Mouse (Mus musculus) cerebellum, adult 9-11 months (tissue): Measurements from ENCODE around the gene Slit3.

Source experiments
- DNase-seq: peaks from one replicate; pipeline ENCODE4 v3.0.0; 2022

Slit3 gene

GRCm38 (mm10) chr11:35203673-35204072 is 82.6 kb downstream of the Slit3 start:
- DNase-seq = no peak

DNA sequence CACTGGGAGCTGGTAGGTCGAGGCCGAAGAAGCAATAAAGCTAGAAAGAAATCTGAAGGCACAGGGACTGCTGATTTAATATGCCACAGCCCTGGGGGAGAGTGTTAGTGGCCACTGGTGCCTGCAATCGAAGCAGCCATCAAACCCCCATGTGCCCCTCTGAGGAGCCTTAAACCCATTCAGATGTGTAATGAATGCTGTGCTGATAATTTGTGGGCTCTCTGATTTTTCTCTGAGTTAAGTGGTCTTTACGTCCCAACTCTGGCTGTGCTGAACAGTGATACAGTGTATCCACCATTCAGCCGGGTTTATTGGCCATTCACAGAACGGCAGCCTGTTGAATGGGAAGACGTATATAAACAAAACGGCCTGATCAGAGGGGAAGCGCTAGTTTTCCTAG is 83.1 kb downstream of the Slit3 start:
- DNase-seq = no peak

DNA sequence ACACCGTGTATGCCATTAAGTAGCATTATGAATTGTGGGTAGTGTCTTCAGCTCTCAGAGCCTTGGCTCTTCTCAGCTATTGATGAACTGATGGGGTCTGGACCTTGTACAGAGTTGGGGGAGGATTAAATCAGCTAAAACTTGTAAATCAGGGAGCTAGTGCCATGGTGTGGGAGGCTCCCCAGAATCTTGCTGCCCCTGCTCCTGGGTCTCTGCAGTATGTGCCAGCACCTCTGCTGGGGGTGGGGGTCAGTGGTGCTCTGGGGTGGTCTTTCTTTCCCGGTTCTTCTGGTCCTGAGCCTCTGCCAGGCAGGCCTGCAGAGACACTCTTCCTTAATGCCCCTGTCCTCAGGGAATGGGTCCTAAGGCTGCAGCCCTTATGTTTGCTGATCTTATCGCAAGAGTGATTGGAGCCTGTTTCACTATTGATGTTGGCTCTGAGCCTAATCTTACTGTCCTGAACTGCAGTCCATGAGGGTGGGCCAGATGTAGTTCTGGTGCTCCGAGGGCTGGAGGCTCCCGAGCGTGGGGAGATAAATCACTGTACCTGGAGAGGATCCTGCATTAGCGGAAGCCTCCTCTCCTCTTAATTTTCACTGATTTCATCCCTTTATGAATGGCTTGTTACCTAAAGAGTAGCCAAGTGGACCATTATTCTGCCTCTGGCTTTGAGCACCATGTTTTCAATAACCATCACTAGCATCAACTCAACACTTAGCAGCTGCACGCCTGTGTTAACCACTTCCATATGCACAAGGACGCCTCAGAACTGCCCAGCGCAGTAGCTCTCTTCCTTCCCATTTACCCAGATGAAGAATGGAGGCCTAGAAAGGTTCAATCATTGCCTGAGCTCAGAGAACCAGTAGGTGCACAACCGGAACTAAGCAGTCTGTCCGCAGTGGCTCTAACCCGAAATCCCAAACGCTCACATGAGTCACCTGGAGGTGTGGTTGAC is 90.0 kb downstream of the Slit3 start:
- DNase-seq = no peak

DNA sequence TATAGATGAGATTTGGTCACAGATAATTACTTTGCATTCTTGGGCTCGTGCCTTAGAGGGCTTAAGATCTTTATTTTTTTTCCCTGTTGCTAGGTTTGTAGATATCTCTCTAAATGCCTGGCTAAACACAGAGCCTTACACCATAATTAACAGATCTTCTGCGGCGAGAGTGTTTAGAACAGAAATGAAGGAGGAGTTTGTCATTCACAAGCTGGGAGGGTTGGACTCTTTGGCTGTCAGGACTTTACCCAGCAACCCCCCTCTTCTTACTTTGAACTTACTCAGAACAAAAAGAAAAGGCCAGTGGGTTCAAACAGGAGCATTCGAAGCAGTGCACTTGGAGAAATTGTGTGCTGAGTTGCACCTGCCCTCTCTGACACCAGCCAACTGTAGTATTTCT is 103.0 kb downstream of the Slit3 start:
- no peak for DNase-seq

GRCm38 (mm10) chr11:35231361-35232090 is 110.5 kb downstream of the Slit3 start:
- DNase-seq = peak; percentile 87

GRCm38 (mm10) chr11:35232321-35232720 is 111.3 kb downstream of the Slit3 start:
- DNase-seq = peak; percentile 55

- peak; percentile 25 for DNase-seq
These were observed 120.4 kb downstream of the Slit3 start for GRCm38 (mm10) chr11:35241379-35241778.

- no peak for DNase-seq
These were observed 122.6 kb downstream of the Slit3 start for GRCm38 (mm10) chr11:35243597-35243996.

DNA sequence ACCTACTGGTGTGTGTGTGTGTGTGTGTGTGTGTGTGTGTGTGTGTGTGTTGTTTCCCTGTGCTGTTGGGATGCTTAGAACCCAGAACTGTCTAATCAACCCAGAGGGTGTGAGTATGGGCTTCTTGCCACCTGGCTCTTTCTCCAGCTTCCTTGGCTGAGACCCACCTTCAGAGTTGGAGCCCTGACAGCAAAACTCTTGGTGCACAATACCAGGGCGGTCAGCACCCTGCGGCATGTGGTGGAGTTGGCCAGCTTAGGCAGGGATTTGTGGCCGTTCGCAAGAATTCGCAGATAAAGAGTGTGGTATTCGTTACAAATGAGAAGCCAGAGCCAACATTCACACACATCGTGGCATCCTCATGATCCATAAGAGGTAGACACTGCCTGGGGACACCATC is 123.5 kb downstream of the Slit3 start:
- peak; percentile 69 for DNase-seq

- no peak for DNase-seq
These were observed 125.6 kb downstream of the Slit3 start for GRCm38 (mm10) chr11:35246623-35247022.

DNA sequence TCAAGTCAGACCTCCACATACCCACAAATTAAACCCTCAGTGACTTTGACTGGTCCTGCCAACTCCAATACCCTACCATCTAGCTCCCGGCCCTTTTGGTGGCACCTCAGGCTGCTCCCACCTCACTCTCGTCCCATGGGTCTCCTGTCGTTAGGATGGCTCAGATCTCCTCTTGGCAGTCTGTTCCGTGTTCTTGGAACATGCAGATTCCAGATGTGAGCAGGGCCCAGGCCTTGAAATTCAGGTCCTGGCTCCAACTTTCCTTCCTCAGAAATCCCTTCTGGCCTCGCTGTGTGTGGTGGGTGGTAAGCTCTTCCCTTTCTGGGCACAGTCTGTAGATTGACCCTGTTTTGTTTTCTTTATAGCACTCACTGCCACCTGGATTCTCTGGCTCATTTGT is 127.1 kb downstream of the Slit3 start:
- DNase-seq = no peak

DNA sequence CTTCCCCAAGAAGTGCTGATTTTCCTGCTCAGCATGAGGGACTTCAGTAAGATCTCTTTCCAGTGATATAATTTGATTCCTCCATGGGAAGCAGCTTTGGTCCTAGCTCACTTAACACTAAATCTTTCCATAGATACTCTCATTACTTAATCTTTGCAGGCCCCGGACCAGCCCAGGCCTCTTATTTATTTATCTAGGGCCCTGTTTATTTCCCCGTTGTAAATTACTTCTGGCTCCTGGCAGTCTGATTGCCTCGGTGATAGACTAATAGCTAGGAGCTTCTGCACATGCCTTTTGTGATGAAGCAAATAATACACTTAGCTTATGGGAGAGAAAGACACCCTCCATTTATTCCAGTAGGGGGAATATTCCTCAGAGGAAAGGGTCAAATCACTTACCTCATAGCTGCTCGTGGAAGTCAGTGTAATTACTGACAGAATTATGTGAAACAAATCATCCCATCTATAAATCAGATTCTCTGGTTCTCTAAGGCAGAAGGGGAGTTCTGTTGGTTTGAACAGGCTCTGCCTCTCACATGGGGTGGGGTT is 129.9 kb downstream of the Slit3 start:
- DNase-seq = no peak

GRCm38 (mm10) chr11:35251910-35252309 is 130.9 kb downstream of the Slit3 start:
- no peak for DNase-seq

DNA sequence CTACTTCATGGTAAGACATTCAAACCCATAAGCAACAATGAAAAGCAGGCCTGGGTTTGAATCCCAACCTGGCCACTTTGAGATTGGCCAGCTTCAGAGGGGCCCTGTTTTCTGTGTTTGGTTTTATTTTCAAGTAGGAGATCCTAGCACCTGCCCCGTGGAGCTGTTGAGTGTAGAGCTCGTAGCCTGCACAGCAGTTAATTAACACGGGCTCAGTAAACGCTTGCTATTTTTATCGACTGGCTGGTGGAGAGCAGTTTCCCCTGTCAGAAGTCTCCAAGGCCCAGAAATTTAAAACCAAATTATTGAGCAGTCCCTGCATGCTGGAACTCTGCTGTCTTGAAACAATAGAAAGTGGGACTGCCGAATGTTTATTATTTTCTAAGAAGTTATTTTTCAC is 136.3 kb downstream of the Slit3 start:
- DNase-seq = no peak

GRCm38 (mm10) chr11:35261562-35262087 is 140.6 kb downstream of the Slit3 start:
- no peak for DNase-seq

GRCm38 (mm10) chr11:35262289-35262941 is 141.4 kb downstream of the Slit3 start:
- DNase-seq = no peak

DNA sequence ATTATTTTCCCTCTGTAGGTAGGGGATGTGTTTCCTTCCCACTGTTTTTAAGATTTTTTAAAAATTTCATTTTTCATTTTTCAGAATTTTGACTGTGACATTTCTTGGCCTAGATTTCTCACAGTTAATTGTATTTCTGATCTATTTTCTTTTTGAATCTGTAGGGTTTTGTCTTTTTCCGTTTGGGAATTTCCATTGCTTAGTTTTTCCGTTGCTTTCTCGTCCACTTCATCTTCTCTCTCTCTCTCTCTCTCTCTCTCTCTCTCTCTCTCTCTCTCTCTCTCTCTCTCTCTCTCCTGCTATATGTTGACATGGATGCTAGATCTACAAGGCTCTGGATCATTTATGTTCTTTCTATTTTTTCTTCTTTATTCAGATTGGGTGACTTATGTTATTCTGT is 143.7 kb downstream of the Slit3 start:
- DNase-seq = no peak

DNA sequence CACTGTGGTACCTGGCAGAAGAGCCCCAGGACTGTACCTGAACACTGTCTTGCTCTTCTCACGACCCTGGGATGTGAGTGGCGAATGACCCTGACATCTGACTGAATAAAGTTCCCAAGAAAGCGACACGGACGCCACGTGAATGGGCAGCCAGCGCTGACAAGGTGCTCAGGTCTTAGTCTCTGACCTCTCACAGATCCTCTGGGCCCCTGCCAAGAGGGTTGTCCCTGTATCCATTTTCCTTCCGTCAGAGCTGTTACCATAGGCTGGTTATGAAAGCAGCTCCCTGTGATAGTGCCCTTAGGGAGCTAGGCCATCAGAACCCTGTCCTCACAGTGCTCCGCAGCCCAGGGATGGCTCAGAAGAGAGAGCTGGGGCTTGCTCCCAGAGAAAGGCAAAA is 149.4 kb downstream of the Slit3 start:
- DNase-seq = no peak

DNA sequence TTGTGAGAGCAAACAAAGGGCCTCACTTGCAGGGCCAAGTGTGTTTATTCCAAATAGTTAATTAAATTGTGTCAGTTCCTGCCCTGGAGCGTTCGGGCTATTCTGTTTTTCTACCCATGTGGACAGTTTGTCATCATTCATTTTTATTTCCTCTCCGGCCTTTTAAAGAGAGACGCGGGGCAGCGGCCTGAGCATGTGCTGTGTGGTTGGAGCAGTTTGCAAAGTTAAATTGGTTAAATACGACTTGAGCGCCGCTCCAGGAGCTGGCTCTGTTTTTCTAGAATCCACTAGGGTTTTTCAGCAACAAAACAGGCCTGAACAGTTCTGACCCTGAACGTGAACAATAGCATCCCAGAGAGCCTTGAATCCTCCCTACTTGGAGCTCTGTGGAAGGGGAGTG is 152.4 kb downstream of the Slit3 start:
- DNase-seq = no peak

GRCm38 (mm10) chr11:35274036-35274435 is 153.0 kb downstream of the Slit3 start:
- no peak for DNase-seq

DNA sequence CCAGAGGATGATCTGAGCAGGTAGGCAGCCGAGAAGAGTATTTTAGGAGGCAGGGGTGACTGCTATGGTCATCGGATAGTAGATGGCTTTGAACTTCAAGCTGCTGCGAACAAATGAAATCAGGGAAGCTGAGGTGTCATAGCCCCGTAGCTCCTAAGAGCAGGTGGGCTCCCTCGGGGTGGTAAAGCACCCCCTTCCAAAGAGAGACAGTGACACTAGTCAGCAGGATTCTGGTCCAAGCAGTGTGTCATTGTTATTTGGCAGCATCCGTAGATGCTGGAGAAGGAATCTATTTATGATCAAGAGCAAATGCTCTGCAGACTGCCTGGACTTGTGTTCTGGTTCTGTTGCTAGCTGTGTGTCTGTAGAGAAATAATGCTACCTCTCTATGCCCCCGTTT is 154.3 kb downstream of the Slit3 start:
- peak; percentile 76 for DNase-seq

GRCm38 (mm10) chr11:35276001-35276400 is 155.0 kb downstream of the Slit3 start:
- no peak for DNase-seq
